In genomic region chr10:16514656-16515055, GRCm38 (mm10) we compare ENCODE assay signal across 24 mouse cellular contexts.
"Had no signal": no experiment of that assay in that cellular context is flagged by ENCODE, and none has a peak within 500 bp of the region (broad histone marks: within the 10 kb centered on the region; RNA-seq: fewer than 3 reads in every experiment).

No protein-coding gene starts in this region.

- H3K4me3 ChIP-seq: kidney, embryonic 15.5 days; limb, embryonic 12.5 days; limb, embryonic 15.5 days; midbrain, embryonic 12.5 days; myocyte; neural tube, embryonic 13.5 days; stomach, embryonic 15.5 days had no signal

- H3K9ac ChIP-seq: kidney, embryonic 15.5 days; limb, embryonic 12.5 days; limb, embryonic 15.5 days; liver, embryonic 14.5 days; liver, postnatal 0 days; lung, embryonic 14.5 days; midbrain, embryonic 12.5 days; neural tube, embryonic 13.5 days; stomach, embryonic 15.5 days had no signal

- ATAC-seq: liver, postnatal 0 days; lung, postnatal 0 days; midbrain, embryonic 16.5 days had no signal

- H3K36me3 ChIP-seq: kidney, embryonic 15.5 days; limb, embryonic 12.5 days; limb, embryonic 15.5 days; midbrain, embryonic 12.5 days; neural tube, embryonic 13.5 days; stomach, embryonic 15.5 days had no signal

- H3K27me3 ChIP-seq: kidney, embryonic 15.5 days; limb, embryonic 12.5 days; limb, embryonic 15.5 days; midbrain, embryonic 12.5 days; neural tube, embryonic 13.5 days; stomach, embryonic 15.5 days had no signal

- H3K4me2 ChIP-seq: kidney, embryonic 15.5 days; limb, embryonic 12.5 days; limb, embryonic 15.5 days; liver, embryonic 11.5 days; lung, embryonic 14.5 days; midbrain, embryonic 12.5 days; neural tube, embryonic 13.5 days; stomach, embryonic 15.5 days had no signal

- H3K27ac ChIP-seq: kidney, embryonic 15.5 days; limb, embryonic 12.5 days; limb, embryonic 15.5 days; liver, embryonic 14.5 days; macrophage; midbrain, embryonic 12.5 days; neural tube, embryonic 13.5 days; stomach, embryonic 15.5 days had no signal

- H3K9me3 ChIP-seq: kidney, embryonic 15.5 days; limb, embryonic 12.5 days; limb, embryonic 15.5 days; midbrain, embryonic 12.5 days; neural tube, embryonic 13.5 days; stomach, embryonic 15.5 days had no signal

- H3K4me1 ChIP-seq: kidney, embryonic 15.5 days; limb, embryonic 12.5 days; limb, embryonic 15.5 days; midbrain, embryonic 12.5 days; neural tube, embryonic 13.5 days; stomach, embryonic 15.5 days had no signal

- DNase-seq: kidney, adult 11 months; kidney, adult 8-10 months; kidney, postnatal 10 days; kidney, postnatal 36 days; left cerebral cortex, postnatal 4 days; liver, postnatal 0 days; lung, embryonic 14.5 days; retina, postnatal 1 day; right cerebral cortex, postnatal 25 days; spleen, adult 18-20 months; thymus, adult 18-20 months; thymus, postnatal 36 days had no signal
